Mouse (Mus musculus): ENCODE results near the gene Cdhr3. TPM values are rescaled to one million over a fixed set of nuclear protein-coding genes. Genes with fewer than 3 reads are reported as not detected.
"Not testable (repeated sequence)": the region's sequence is repeated elsewhere in the genome, so short reads cannot be mapped to it uniquely, and the experiment has no call there.

Cdhr3 gene
- total and polyA plus RNA-seq, 3 experiments: not detected

- H3K9me3 ChIP-seq (replicated peaks; ENCODE audit: insufficient read depth, low read length): no peaks in the 10 kb centered on the region
These were observed 28.4 kb downstream of the Cdhr3 start for GRCm38 (mm10) chr12:33064266-33064665.

DNA sequence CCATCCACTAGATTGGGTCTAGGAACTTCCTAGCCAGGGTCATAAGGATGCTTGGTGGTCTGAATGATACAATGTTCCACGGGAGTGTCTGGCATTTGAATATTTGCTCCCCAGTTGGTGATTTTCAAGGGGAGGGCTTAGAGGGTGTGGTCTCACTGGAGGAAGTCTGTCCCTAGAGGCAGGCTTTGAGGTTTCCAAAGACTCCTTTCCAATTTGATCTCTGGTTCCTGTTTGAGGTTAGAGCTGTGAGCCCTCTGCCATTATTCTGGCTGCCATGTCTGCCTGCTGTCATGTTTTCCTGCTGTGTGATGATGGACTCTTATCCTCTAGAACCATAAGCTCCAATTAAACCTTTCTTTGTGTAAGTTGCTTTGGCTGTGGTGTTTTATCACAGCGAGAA lies 29.4 kb downstream of the Cdhr3 start:
- H3K9ac ChIP-seq (ENCODE audit: control insufficient read depth, low read depth, low read length, poor library complexity, severe bottlenecking): no peak overlapping the region
- peaks cover 0 to 6% of the 10 kb centered on the region in 2 experiments; a peak in 2 of 4 replicates for H3K36me3 ChIP-seq (ENCODE audit: control insufficient read depth in 1 of 2, insufficient read depth in 2 of 2, low read length in 2 of 2)
- H3K4me3 ChIP-seq (ENCODE audit: control insufficient read depth in 1 of 2, insufficient read depth in 1 of 2, low read depth in 2 of 2, low read length in 2 of 2): no peak overlapping the region
- H3K27me3 ChIP-seq (ENCODE audit: control insufficient read depth in 1 of 2, insufficient read depth in 2 of 2, low read length in 2 of 2): peaks cover 0 to 1% of the 10 kb centered on the region in 2 experiments; a peak in 1 of 4 replicates
- H3K4me1 ChIP-seq (ENCODE audit: control insufficient read depth in 1 of 2, insufficient read depth in 2 of 2, low read length in 2 of 2): peaks cover 8 to 31% of the 10 kb centered on the region in 2 experiments
- peak; percentile 26 for DNase-seq (ENCODE audit: low read depth, low spot score)
- H3K9me3 ChIP-seq (replicated peaks; ENCODE audit: insufficient read depth, low read length): no peaks in the 10 kb centered on the region
- H3K27ac ChIP-seq (ENCODE audit: control insufficient read depth, low read depth, low read length): no peak overlapping the region
- no peaks in the 10 kb centered on the region; the same call in 1 of the 2 replicates for H3K79me2 ChIP-seq (ENCODE audit: control insufficient read depth, insufficient read depth, low read length, poor library complexity)
- TF ChIP-seq ZC3H11A (IDR thresholded peaks at IDR 0.05; ENCODE audit: low read depth, low read length) (no peak), NELFE (IDR thresholded peaks at IDR 0.05; ENCODE audit: low read depth, low read length) (no peak), SMC3 (IDR thresholded peaks at IDR 0.05; ENCODE audit: low read depth, low read length) (no peak), MAZ (IDR thresholded peaks at IDR 0.05; ENCODE audit: low read depth, low read length) (no peak), POLR2AphosphoS5 (IDR thresholded peaks at IDR 0.05; ENCODE audit: borderline replicate concordance, low read depth, low read length) (no peak), USF1 (IDR thresholded peaks at IDR 0.05; ENCODE audit: low read depth, low read length) (no peak), MAX (IDR thresholded peaks at IDR 0.05; ENCODE audit: low read length) (no peak), SIN3A (IDR thresholded peaks at IDR 0.05; ENCODE audit: low read length) (no peak), MAFK (IDR thresholded peaks at IDR 0.05; ENCODE audit: borderline replicate concordance, low read depth, low read length) (no peak), ZNF384 (IDR thresholded peaks at IDR 0.05; ENCODE audit: low read depth, low read length) (no peak), E2F4 (IDR thresholded peaks at IDR 0.05; ENCODE audit: borderline replicate concordance, low read depth, low read length) (no peak)

More at GRCm38 (mm10) chr12:33064266-33064665, 28.4 kb downstream of the Cdhr3 start:
- Histone ChIP-seq H3K27ac (ENCODE audit: control insufficient read depth, low read depth, low read length) (no peak overlapping the region), H3K27me3 (ENCODE audit: control insufficient read depth in 1 of 2, insufficient read depth in 2 of 2, low read length in 2 of 2) (peaks cover 0 to 1% of the 10 kb centered on the region in 2 experiments; a peak in 1 of 4 replicates), H3K4me3 (ENCODE audit: control insufficient read depth in 1 of 2, insufficient read depth in 1 of 2, low read depth in 2 of 2, low read length in 2 of 2) (no peak overlapping the region), H3K36me3 (ENCODE audit: control insufficient read depth in 1 of 2, insufficient read depth in 2 of 2, low read length in 2 of 2) (peaks cover 0 to 5% of the 10 kb centered on the region in 2 experiments; a peak in 1 of 4 replicates), H3K79me2 (ENCODE audit: control insufficient read depth, insufficient read depth, low read length, poor library complexity) (no peaks in the 10 kb centered on the region), H3K4me1 (ENCODE audit: control insufficient read depth in 1 of 2, insufficient read depth in 2 of 2, low read length in 2 of 2) (peaks cover 8 to 22% of the 10 kb centered on the region in 2 experiments), H3K9ac (ENCODE audit: control insufficient read depth, low read depth, low read length, poor library complexity, severe bottlenecking) (no peak overlapping the region)
- TF ChIP-seq ZNF384 (IDR thresholded peaks at IDR 0.05; ENCODE audit: low read depth, low read length) (no peak), E2F4 (IDR thresholded peaks at IDR 0.05; ENCODE audit: borderline replicate concordance, low read depth, low read length) (no peak), NRF1 (IDR thresholded peaks at IDR 0.05; ENCODE audit: insufficient read depth, low read depth, low read length, poor library complexity, severe bottlenecking) (no peak), MAFK (IDR thresholded peaks at IDR 0.05; ENCODE audit: borderline replicate concordance, low read depth, low read length) (no peak), RAD21 (IDR thresholded peaks at IDR 0.05; ENCODE audit: low read depth, low read length) (no peak), CHD2 (IDR thresholded peaks at IDR 0.05; ENCODE audit: low read length) (no peak), EP300 (IDR thresholded peaks at IDR 0.05; ENCODE audit: low read depth in 1 of 2, low read length in 2 of 2) (no peak), MAX (IDR thresholded peaks at IDR 0.05; ENCODE audit: low read length) (no peak), MYC (IDR thresholded peaks at IDR 0.05; ENCODE audit: low read depth, low read length) (no peak), POLR2AphosphoS2 (IDR thresholded peaks at IDR 0.05; ENCODE audit: low read length) (no peak), USF1 (IDR thresholded peaks at IDR 0.05; ENCODE audit: low read depth, low read length) (no peak)
- DNase-seq (ENCODE audit: low read depth, low spot score): peak; percentile 33

- H3K27me3 ChIP-seq (ENCODE audit: control insufficient read depth in 1 of 2, insufficient read depth in 2 of 2, low read length in 2 of 2); H3K4me3 ChIP-seq (ENCODE audit: control insufficient read depth in 1 of 2, insufficient read depth in 1 of 2, low read depth in 2 of 2, low read length in 2 of 2); DNase-seq (ENCODE audit: low read depth, low spot score); H3K27ac ChIP-seq (ENCODE audit: control insufficient read depth, low read depth, low read length); H3K9ac ChIP-seq (ENCODE audit: control insufficient read depth, low read depth, low read length, poor library complexity, severe bottlenecking); H3K36me3 ChIP-seq (ENCODE audit: control insufficient read depth in 1 of 2, insufficient read depth in 2 of 2, low read length in 2 of 2); H3K9me3 ChIP-seq (replicated peaks; ENCODE audit: insufficient read depth, low read length); H3K79me2 ChIP-seq (ENCODE audit: control insufficient read depth, insufficient read depth, low read length, poor library complexity): not testable (repeated sequence)
- H3K4me1 ChIP-seq (ENCODE audit: control insufficient read depth in 1 of 2, insufficient read depth in 2 of 2, low read length in 2 of 2): peaks cover 8 to 35% of the 10 kb centered on the region in 2 experiments
These were observed 30.3 kb downstream of the Cdhr3 start for GRCm38 (mm10) chr12:33062379-33062778.

Data from MEL (cell line).